Mouse (Mus musculus) gastrocnemius, postnatal 25 days (tissue): ENCODE measurements around the gene Clstn3. TPM values are rescaled to one million over a fixed set of nuclear protein-coding genes. Genes with fewer than 3 reads are reported as not detected.
"Not testable (repeated sequence)": the region's sequence is repeated elsewhere in the genome, so short reads cannot be mapped to it uniquely, and the experiment has no call there.

ENCODE experiments used
- DNase-seq: peaks from one replicate; pipeline ENCODE4 v3.0.0; 2022
- total RNA-seq, 2 experiments: library from RNA; stranded (reverse); gene quantifications; 1 replicate in 1 of 2; 2 replicates in 1 of 2; pipeline ENCODE4 v1.2.3; 2021

Clstn3 gene
- total RNA-seq, 2 experiments from 2014 or later: 0.59 to 0.61 TPM

- no peak for DNase-seq
Observed at GRCm38 (mm10) chr6:124478874-124479572, 14.4 kb upstream of the Clstn3 start.

- DNase-seq: no peak
Observed at GRCm38 (mm10) chr6:124477922-124478651, 13.5 kb upstream of the Clstn3 start.

- no peak for DNase-seq
Observed at GRCm38 (mm10) chr6:124477221-124477655, 12.6 kb upstream of the Clstn3 start.

GRCm38 (mm10) chr6:124476796-124477195 is 12.2 kb upstream of the Clstn3 start:
- DNase-seq: no peak

- no peak for DNase-seq
Observed at GRCm38 (mm10) chr6:124476216-124476615, 11.6 kb upstream of the Clstn3 start.

- DNase-seq: not testable (repeated sequence)
Observed at GRCm38 (mm10) chr6:124475335-124476075, 10.9 kb upstream of the Clstn3 start.

- no peak for DNase-seq
Observed at GRCm38 (mm10) chr6:124474621-124475020, 10.0 kb upstream of the Clstn3 start.

GRCm38 (mm10) chr6:124472801-124473200 is 8.2 kb upstream of the Clstn3 start:
- DNase-seq: no peak

- not testable (repeated sequence) for DNase-seq
Observed at GRCm38 (mm10) chr6:124471783-124472638, 7.4 kb upstream of the Clstn3 start.

- DNase-seq: no peak
Observed at GRCm38 (mm10) chr6:124471121-124471520, 6.5 kb upstream of the Clstn3 start.

- DNase-seq: no peak
Observed at GRCm38 (mm10) chr6:124465729-124466128, 1.1 kb upstream of the Clstn3 start.

- DNase-seq: no peak
Observed at GRCm38 (mm10) chr6:124465299-124465698, 705 bp upstream of the Clstn3 start.

GRCm38 (mm10) chr6:124463881-124464291 is 708 bp downstream of the Clstn3 start:
- DNase-seq: no peak

GRCm38 (mm10) chr6:124459388-124459787 is 5.2 kb downstream of the Clstn3 start:
- DNase-seq: no peak

- no peak for DNase-seq
Observed at GRCm38 (mm10) chr6:124458505-124458904, 6.1 kb downstream of the Clstn3 start.

GRCm38 (mm10) chr6:124457827-124458226 is 6.8 kb downstream of the Clstn3 start:
- no peak for DNase-seq

- no peak for DNase-seq
Observed at GRCm38 (mm10) chr6:124456243-124456642, 8.4 kb downstream of the Clstn3 start.

GRCm38 (mm10) chr6:124453756-124454155 is 10.8 kb downstream of the Clstn3 start:
- DNase-seq: no peak

- no peak for DNase-seq
Observed at GRCm38 (mm10) chr6:124451995-124452394, 12.6 kb downstream of the Clstn3 start.

GRCm38 (mm10) chr6:124449668-124450383 is 14.8 kb downstream of the Clstn3 start:
- no peak for DNase-seq
